Mouse (Mus musculus) myocyte (in vitro differentiated cells): ENCODE results near the gene Nectin1. TPM values are rescaled to one million over a fixed set of nuclear protein-coding genes. Genes with fewer than 3 reads are reported as not detected.

ENCODE experiments used
- H3K27me3 ChIP-seq: one replicate; pipeline ENCODE4 v1.6.1; 2011; ENCODE audit not compliant: control insufficient read depth, insufficient read depth, insufficient read length
- H3K36me3 ChIP-seq: one replicate; pipeline ENCODE4 v1.6.1; 2011; ENCODE audit not compliant: control insufficient read depth, insufficient read depth
- H3K4me2 ChIP-seq: one replicate; pipeline ENCODE4 v1.6.1; 2011; ENCODE audit warnings: low read depth, control low read depth
- H3K4me3 ChIP-seq: one replicate; pipeline ENCODE4 v1.5.1; 2011; ENCODE audit warnings: mild to moderate bottlenecking, control low read depth, moderate library complexity
- H3K79me2 ChIP-seq: one replicate; pipeline ENCODE4 v1.6.1; 2011; ENCODE audit not compliant: control insufficient read depth, insufficient read depth
- H3ac ChIP-seq: one replicate; pipeline ENCODE4 v1.6.1; 2011; ENCODE audit not compliant: control insufficient read depth, insufficient read length
- CEBPB ChIP-seq: IDR thresholded peaks from 2 replicates; pipeline ENCODE4 v1.6.1; 2011; ENCODE audit warnings: mild to moderate bottlenecking, moderate library complexity; ENCODE audit not compliant: poor library complexity, insufficient read depth, severe bottlenecking
- E2F4 ChIP-seq: IDR thresholded peaks from one replicate; pipeline ENCODE4 v1.6.1; 2011; ENCODE audit warnings: mild to moderate bottlenecking, control low read depth, moderate library complexity; ENCODE audit not compliant: insufficient read depth
- MAX ChIP-seq: IDR thresholded peaks from one replicate; pipeline ENCODE4 v1.6.1; 2011; ENCODE audit warnings: low read depth, mild to moderate bottlenecking, control low read depth
- MYOD1 ChIP-seq, 3 experiments: IDR thresholded peaks; one replicate each; pipeline ENCODE4 v1.6.1; 2011; ENCODE audit warnings: control low read depth in 2 of 3, low read depth in 2 of 3, mild to moderate bottlenecking in 2 of 3, moderate library complexity in 1 of 3; ENCODE audit not compliant: insufficient read length in 2 of 3, control insufficient read depth in 1 of 3
- MYOG ChIP-seq, 3 experiments: IDR thresholded peaks; one replicate each; pipeline ENCODE4 v1.6.1; 2011; ENCODE audit warnings: control low read depth in 2 of 3, low read depth in 2 of 3, mild to moderate bottlenecking in 2 of 3; ENCODE audit not compliant: insufficient read length in 2 of 3, control insufficient read depth in 1 of 3, insufficient read depth in 1 of 3
- POLR2A ChIP-seq: IDR thresholded peaks from one replicate; pipeline ENCODE4 v1.6.1; 2011; ENCODE audit warnings: low read depth, mild to moderate bottlenecking, control low read depth, moderate library complexity; ENCODE audit not compliant: insufficient read length
- POLR2AphosphoS2 ChIP-seq: IDR thresholded peaks from one replicate; pipeline ENCODE4 v1.6.1; 2011; ENCODE audit warnings: low read depth, control low read depth; ENCODE audit not compliant: insufficient read length
- REST ChIP-seq: IDR thresholded peaks from one replicate; pipeline ENCODE4 v1.6.1; 2011; ENCODE audit warnings: mild to moderate bottlenecking, control low read depth, moderate library complexity; ENCODE audit not compliant: insufficient read depth, insufficient read length
- SRF ChIP-seq: IDR thresholded peaks from one replicate; pipeline ENCODE4 v1.6.1; 2011; ENCODE audit warnings: low read depth; ENCODE audit not compliant: control insufficient read depth, insufficient read length
- TCF12 ChIP-seq: IDR thresholded peaks from one replicate; pipeline ENCODE4 v1.6.1; 2011; ENCODE audit warnings: mild to moderate bottlenecking, control low read depth; ENCODE audit not compliant: poor library complexity, insufficient read depth, severe bottlenecking
- TCF3 ChIP-seq: IDR thresholded peaks from one replicate; pipeline ENCODE4 v1.6.1; 2011; ENCODE audit warnings: low read depth, control low read depth; ENCODE audit not compliant: insufficient read length
- USF1 ChIP-seq: IDR thresholded peaks from one replicate; pipeline ENCODE4 v1.6.1; 2011; ENCODE audit warnings: low read depth, mild to moderate bottlenecking, control low read depth, moderate library complexity
- polyA plus RNA-seq: library from polyadenylated mRNA; unstranded; fragments of >200 nt; fragmentation: generic; extraction: Trizol; gene quantifications from one replicate; pipeline ENCODE4 v1.2.1, GENCODE M21; 2012; ENCODE audit warnings: missing spikeins

Gene Nectin1
- polyA plus RNA-seq, 1 experiment = 2.2 TPM

DNA sequence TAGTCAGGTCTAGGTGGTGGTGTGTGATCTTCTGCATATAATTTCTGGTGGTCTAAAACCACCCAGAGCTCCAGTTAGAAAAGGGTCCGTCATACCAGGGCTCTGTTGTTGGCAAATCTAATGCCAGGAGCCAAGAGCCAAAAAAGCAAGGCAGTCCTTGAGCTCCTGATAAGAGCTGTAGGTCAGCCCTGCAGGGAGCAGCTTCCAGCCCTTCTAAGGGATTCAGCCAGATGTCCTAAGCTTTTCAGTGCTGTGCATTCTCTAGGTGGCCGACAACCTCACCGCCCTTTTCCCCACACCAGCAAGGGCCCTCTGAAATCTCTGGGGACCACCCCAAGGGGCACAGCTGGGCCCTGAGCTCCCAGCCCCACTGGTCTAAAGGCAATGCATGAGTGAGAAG lies 52.2 kb downstream of the Nectin1 start:
- H3K4me2 ChIP-seq = no peak overlapping the region
- TF ChIP-seq POLR2AphosphoS2 (no peak), SRF (no peak), REST (no peak)

DNA sequence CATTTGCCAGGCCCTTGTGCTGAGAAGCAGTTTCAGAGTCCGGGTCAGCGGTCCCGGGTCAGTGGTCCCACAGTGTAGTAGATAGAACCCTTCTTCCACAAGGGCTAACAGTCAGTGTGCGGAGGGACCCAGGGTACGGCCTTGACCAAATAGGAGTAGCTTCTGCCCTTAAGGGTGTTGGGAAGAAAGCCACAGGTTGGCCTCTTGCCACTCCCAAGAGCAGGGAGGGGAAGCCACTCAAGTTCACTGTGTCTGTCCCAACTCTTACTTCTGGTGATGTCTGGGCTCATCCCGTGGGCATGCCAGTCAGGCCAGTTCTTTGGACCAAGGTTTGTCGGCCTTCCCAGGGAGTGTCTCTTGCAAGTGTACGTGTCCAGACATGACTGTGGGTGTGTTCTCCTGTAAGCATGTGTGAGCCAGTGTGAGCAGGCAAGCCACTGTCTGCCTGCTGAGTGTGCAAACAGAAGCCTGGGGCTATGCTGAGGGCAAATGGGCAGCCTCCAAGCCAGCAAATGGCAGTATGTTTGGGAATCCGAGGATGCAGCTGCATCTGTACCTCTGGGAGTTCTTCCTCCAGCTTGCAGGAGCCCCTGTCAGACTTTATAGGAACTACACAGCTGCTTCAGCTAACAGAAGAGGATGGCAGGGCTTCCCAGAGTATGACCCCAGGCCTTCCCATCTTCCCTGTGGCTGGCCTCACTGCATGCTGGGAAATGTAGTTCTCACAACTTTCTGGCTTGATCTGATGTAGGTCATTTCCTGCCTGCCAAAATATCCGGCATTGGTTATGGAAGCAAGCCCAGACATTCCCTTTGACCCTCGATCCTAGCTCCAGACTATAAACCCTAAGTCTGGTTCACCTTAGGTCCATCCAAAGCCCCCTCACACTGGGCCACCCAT lies 53.3 kb downstream of the Nectin1 start:
- Histone ChIP-seq H3K27me3 (no peaks in the 10 kb centered on the region), H3K4me2 (no peak overlapping the region), H3K79me2 (no peaks in the 10 kb centered on the region), H3K36me3 (no peaks in the 10 kb centered on the region), H3K4me3 (no peak overlapping the region), H3ac (no peak overlapping the region)
- TF ChIP-seq MAX (no peak), SRF (no peak), REST (no peak), TCF12 (no peak), USF1 (no peak), TCF3 (no peak), MYOG (IDR thresholded peaks at IDR 0.05; ENCODE audit: control insufficient read depth in 1 of 3, insufficient read depth in 1 of 3, insufficient read length in 2 of 3, low read depth in 2 of 3) (no peak), CEBPB (no peak), POLR2AphosphoS2 (no peak), POLR2A (no peak), MYOD1 (IDR thresholded peaks at IDR 0.05; ENCODE audit: control insufficient read depth in 1 of 3, insufficient read length in 2 of 3, low read depth in 2 of 3) (no peak), E2F4 (no peak)

More for the DNA sequence above, 52.2 kb downstream of the Nectin1 start:
- H3K4me3 ChIP-seq = no peak overlapping the region
- no peaks in the 10 kb centered on the region for H3K27me3 ChIP-seq
- H3K79me2 ChIP-seq = no peaks in the 10 kb centered on the region
- no peak overlapping the region for H3ac ChIP-seq
- no peaks in the 10 kb centered on the region for H3K36me3 ChIP-seq

DNA sequence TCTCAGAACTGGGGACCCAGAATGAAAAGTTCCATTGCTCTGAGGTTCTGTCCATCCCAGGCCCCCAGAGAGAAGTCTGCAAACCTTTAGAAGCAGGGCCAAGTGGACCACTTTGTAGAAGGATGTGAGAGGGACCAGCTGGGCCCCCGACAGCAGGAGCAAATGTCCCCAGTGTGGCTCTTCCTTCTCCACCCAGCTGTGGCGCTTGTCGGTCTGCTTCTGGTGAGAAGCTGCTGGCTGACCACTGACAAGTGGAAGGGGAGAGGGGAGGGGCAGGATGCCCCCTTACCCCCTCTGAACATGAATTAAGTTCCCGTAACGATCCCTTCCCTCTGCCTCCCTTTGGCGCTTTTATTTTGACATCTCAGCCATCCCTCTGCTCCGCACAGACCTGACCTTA lies 54.0 kb downstream of the Nectin1 start:
- no peak overlapping the region for H3ac ChIP-seq
- H3K4me2 ChIP-seq = no peak overlapping the region
- no peak overlapping the region for H3K4me3 ChIP-seq
- no peaks in the 10 kb centered on the region for H3K79me2 ChIP-seq
- no peaks in the 10 kb centered on the region for H3K36me3 ChIP-seq
- TF ChIP-seq TCF12 = no peak
- no peak for TF ChIP-seq E2F4
- no peak for TF ChIP-seq POLR2AphosphoS2
- TF ChIP-seq CEBPB = no peak
- no peak for TF ChIP-seq TCF3
- TF ChIP-seq REST = no peak
- TF ChIP-seq MYOG (IDR thresholded peaks at IDR 0.05; ENCODE audit: control insufficient read depth in 1 of 3, insufficient read depth in 1 of 3, insufficient read length in 2 of 3, low read depth in 2 of 3) = no peak
- TF ChIP-seq SRF = no peak
- TF ChIP-seq USF1 = no peak
- no peak for TF ChIP-seq MYOD1 (IDR thresholded peaks at IDR 0.05; ENCODE audit: control insufficient read depth in 1 of 3, insufficient read length in 2 of 3, low read depth in 2 of 3)
- H3K27me3 ChIP-seq = no peaks in the 10 kb centered on the region

DNA sequence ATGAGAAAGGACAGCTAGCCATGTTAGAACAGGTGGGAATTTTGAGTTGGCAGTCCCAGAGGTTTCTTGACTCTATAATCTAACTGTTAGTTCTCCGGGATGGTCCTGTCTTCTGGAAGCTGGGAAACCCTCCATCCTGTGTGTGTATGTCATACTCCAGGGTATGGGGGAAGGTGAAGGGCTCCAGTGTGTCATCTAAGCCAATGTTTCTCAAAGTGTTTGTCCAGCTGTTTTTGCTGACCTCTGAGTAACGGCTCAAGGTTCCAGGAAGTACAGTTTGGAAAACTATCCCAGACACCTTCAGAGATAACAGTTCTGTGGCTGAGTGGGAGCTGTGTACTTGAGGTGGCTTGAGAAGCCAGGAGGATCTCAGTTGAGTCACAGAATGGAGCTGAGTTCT lies 56.7 kb downstream of the Nectin1 start:
- Histone ChIP-seq H3K4me2 (no peak overlapping the region), H3K27me3 (no peaks in the 10 kb centered on the region), H3K79me2 (no peaks in the 10 kb centered on the region), H3K4me3 (no peak overlapping the region), H3K36me3 (no peaks in the 10 kb centered on the region), H3ac (no peak overlapping the region)
- TF ChIP-seq POLR2AphosphoS2 (no peak), MYOD1 (IDR thresholded peaks at IDR 0.05; ENCODE audit: control insufficient read depth in 1 of 3, insufficient read length in 2 of 3, low read depth in 2 of 3) (no peak), E2F4 (no peak), SRF (no peak)

DNA sequence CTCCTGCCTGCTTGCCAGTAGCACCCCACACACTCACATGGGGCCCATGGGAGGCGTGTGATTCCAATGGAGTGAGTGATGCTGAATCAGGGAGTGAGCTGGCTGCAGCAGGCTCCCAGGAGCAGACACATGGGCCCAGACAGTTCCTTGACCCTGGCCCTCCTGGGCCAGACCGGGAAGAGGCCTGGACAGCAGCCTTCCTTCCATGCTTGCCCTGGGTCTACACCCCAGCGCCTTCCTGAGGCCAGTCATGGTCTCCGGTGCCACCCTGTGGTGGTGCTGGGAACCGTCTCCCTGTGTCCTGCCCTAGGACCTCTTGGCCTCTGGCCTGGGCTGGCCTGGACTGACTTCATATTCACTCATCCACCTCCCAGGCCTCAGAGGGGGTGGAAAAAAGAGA lies 58.1 kb downstream of the Nectin1 start:
- no peaks in the 10 kb centered on the region for H3K36me3 ChIP-seq
- no peak for TF ChIP-seq SRF
- TF ChIP-seq MYOG (IDR thresholded peaks at IDR 0.05; ENCODE audit: control insufficient read depth in 1 of 3, insufficient read depth in 1 of 3, insufficient read length in 2 of 3, low read depth in 2 of 3) = no peak
- TF ChIP-seq TCF12 = no peak
- TF ChIP-seq POLR2AphosphoS2 = no peak
- no peak for TF ChIP-seq E2F4
- no peak for TF ChIP-seq MAX
- TF ChIP-seq MYOD1 (IDR thresholded peaks at IDR 0.05; ENCODE audit: control insufficient read depth in 1 of 3, insufficient read length in 2 of 3, low read depth in 2 of 3) = no peak
- no peak for TF ChIP-seq POLR2A
- no peak for TF ChIP-seq TCF3
- TF ChIP-seq USF1 = no peak
- no peak for TF ChIP-seq REST
- no peak for TF ChIP-seq CEBPB
- H3K27me3 ChIP-seq = no peaks in the 10 kb centered on the region
- H3K4me2 ChIP-seq = no peak overlapping the region
- no peak overlapping the region for H3K4me3 ChIP-seq
- no peaks in the 10 kb centered on the region for H3K79me2 ChIP-seq
- no peak overlapping the region for H3ac ChIP-seq
